Mouse (Mus musculus) brain, embryonic 14.5 days (tissue): ENCODE results near the gene Wipf1.

Experiments
- CTCF ChIP-seq: fragments of 200-500 bp; IDR thresholded peaks from 2 replicates; pipeline ENCODE4 v1.5.1; 2012; ENCODE audit warnings: inconsistent platforms, mild to moderate bottlenecking, moderate library complexity, borderline replicate concordance; ENCODE audit not compliant: insufficient read depth, insufficient read length; ENCODE audit errors: extremely low read depth
- POLR2A ChIP-seq: fragments of 200-500 bp; IDR thresholded peaks from 2 replicates; pipeline ENCODE4 v1.6.1; 2012; ENCODE audit warnings: mild to moderate bottlenecking, inconsistent platforms, borderline replicate concordance; ENCODE audit not compliant: poor library complexity, insufficient read depth, insufficient read length, severe bottlenecking; ENCODE audit errors: extremely low read depth

DNA sequence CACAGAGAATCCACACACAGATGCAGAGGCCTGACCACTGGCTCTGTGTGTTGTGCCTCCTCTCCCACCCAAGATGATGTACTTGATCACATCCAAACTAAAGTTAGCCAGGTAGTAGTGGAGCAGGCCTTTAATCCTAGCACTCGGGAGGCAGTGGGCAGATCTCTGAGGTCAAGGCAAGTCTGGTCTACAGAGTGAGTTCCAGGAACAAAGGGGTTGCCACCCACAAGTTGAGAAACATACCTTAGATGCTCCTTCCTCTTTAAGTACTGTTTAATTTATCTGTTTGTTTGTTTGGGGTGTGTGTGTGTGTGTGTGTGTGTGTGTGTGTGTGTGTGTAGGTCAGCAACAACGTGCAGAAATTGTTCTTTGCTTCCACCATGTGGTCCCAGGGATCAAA, 67.3 kb downstream of the Wipf1 start:
- TF ChIP-seq CTCF: no peak
- TF ChIP-seq POLR2A: no peak
